Mouse (Mus musculus) lung, adult 2 months (tissue): ENCODE results near the gene Neb.

Experiments used
- CTCF ChIP-seq: fragments of 200-500 bp; IDR thresholded peaks from 2 replicates; pipeline ENCODE4 v1.5.1; 2011; ENCODE audit warnings: mild to moderate bottlenecking, low read length, control low read depth; ENCODE audit not compliant: insufficient read depth
- POLR2A ChIP-seq: fragments of 200-500 bp; IDR thresholded peaks from 2 replicates; pipeline ENCODE4 v1.6.1; 2011; ENCODE audit warnings: low read depth, mild to moderate bottlenecking, control low read depth, low read length, borderline replicate concordance; ENCODE audit errors: extremely low read depth

DNA sequence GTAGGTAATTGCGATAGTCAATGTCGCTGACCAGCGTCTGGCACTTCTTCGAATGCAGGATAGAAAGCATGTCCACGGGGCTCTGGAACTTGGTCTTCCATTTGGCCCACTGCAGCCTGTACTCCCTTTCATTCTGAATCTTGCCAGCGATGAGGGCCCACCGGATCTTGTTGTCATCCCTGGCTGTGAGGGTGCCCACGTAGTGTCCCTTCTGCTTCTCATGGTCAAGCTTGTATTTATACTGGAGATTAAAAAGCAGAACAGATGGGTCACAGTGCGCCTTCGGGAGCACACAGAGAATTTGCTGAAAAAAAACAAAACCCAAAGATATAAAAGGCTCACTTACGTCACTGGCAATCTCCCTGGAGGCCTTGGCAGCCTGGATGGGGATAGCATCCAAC, 165.7 kb downstream of the Neb start:
- TF ChIP-seq POLR2A, result no peak
- no peak for TF ChIP-seq CTCF
